Mouse (Mus musculus) liver, embryonic 13.5 days (tissue): ENCODE measurements at regions not wholly inside any gene's neighbourhood (a gene's known extent, or its start where the extent isn't known, plus 50 kb on each side); places are given as distances from the start of the nearest gene placed in this dataset.

Source experiments
- ATAC-seq: fragments of 200-750 bp; cut with Nextera tagmentation; 2 replicates; pipeline ENCODE4 v1.8.0; 2017; ENCODE audit warnings: low read depth, mild to moderate bottlenecking, moderate number of reproducible peaks, moderate library complexity
- DNase-seq: peaks from one replicate; pipeline ENCODE4 v3.0.0; 2022
- H3K27ac ChIP-seq: fragments of 300-500 bp; sonication (generic); 2 replicates; pipeline ENCODE4 v1.5.1; 2015; ENCODE audit warnings: moderate library complexity, mild to moderate bottlenecking, inconsistent platforms
- H3K27me3 ChIP-seq: fragments of 300-500 bp; sonication (generic); 2 replicates; pipeline ENCODE4 v1.6.1; 2015; ENCODE audit warnings: mild to moderate bottlenecking, inconsistent platforms
- H3K36me3 ChIP-seq: fragments of 300-500 bp; sonication (generic); 2 replicates; pipeline ENCODE4 v1.6.1; 2015; ENCODE audit warnings: mild to moderate bottlenecking, inconsistent platforms
- H3K4me1 ChIP-seq: fragments of 300-500 bp; sonication (generic); replicated peaks from 2 replicates; pipeline ENCODE4 v1.6.1; 2015; ENCODE audit warnings: inconsistent platforms
- H3K4me2 ChIP-seq: fragments of 300-500 bp; sonication (generic); 2 replicates; pipeline ENCODE4 v1.6.1; 2015; ENCODE audit warnings: inconsistent platforms, mild to moderate bottlenecking, moderate library complexity
- H3K4me3 ChIP-seq: fragments of 300-500 bp; sonication (generic); replicated peaks from 2 replicates; pipeline ENCODE4 v1.5.1; 2015; ENCODE audit warnings: mild to moderate bottlenecking, inconsistent platforms
- H3K9ac ChIP-seq: fragments of 300-500 bp; sonication (generic); 2 replicates; pipeline ENCODE4 v1.6.1; 2015; ENCODE audit warnings: mild to moderate bottlenecking, inconsistent platforms
- H3K9me3 ChIP-seq: fragments of 300-500 bp; sonication (generic); replicated peaks from 2 replicates; pipeline ENCODE4 v1.6.1; 2016; ENCODE audit warnings: inconsistent platforms
- WGBS: fragments of 180-500 bp; shearing (Covaris S2); methylation state at CpG from one replicate; pipeline ENCODE4 v1.1.7; 2015; ENCODE audit not compliant: insufficient replicate concordance; 5-methylcytosine and 5-hydroxymethylcytosine counted together

- Histone ChIP-seq H3K4me3 (no peak overlapping the region), H3K4me1 (no peaks in the 10 kb centered on the region), H3K27me3 (no peaks in the 10 kb centered on the region), H3K36me3 (no peaks in the 10 kb centered on the region), H3K9me3 (no peaks in the 10 kb centered on the region), H3K4me2 (no peak overlapping the region), H3K27ac (no peak overlapping the region), H3K9ac (no peak overlapping the region)
- DNase-seq (no peak), ATAC-seq (no peak)
- WGBS = 44% methylated on average over 11 of the region's 11 CpGs
These were observed 279.2 kb downstream of the Col12a1 start for GRCm38 (mm10) chr9:79439233-79439960.

GRCm38 (mm10) chr9:79455226-79455625 is 263.4 kb downstream of the Col12a1 start:
- H3K4me2 ChIP-seq = no peak overlapping the region
- DNase-seq = no peak
- no peak overlapping the region for H3K27ac ChIP-seq
- 59% methylated on average over 3 of the region's 3 CpGs for WGBS
- no peaks in the 10 kb centered on the region for H3K4me1 ChIP-seq
- no peak overlapping the region for H3K9ac ChIP-seq
- no peak for ATAC-seq
- no peak overlapping the region for H3K4me3 ChIP-seq
- H3K9me3 ChIP-seq = no peaks in the 10 kb centered on the region
- H3K36me3 ChIP-seq = no peaks in the 10 kb centered on the region
- H3K27me3 ChIP-seq = no peaks in the 10 kb centered on the region

- WGBS = 28% methylated on average over 1 of the region's 1 CpGs
- H3K9ac ChIP-seq = no peak overlapping the region
- H3K27me3 ChIP-seq = no peaks in the 10 kb centered on the region
- no peaks in the 10 kb centered on the region for H3K4me1 ChIP-seq
- H3K9me3 ChIP-seq = no peaks in the 10 kb centered on the region
- H3K36me3 ChIP-seq = no peaks in the 10 kb centered on the region
- H3K4me2 ChIP-seq = no peak overlapping the region
- ATAC-seq (no peak), DNase-seq (no peak)
- no peak overlapping the region for H3K4me3 ChIP-seq
- no peak overlapping the region for H3K27ac ChIP-seq
These were observed 239.5 kb downstream of the Col12a1 start for GRCm38 (mm10) chr9:79479118-79479517.

DNA sequence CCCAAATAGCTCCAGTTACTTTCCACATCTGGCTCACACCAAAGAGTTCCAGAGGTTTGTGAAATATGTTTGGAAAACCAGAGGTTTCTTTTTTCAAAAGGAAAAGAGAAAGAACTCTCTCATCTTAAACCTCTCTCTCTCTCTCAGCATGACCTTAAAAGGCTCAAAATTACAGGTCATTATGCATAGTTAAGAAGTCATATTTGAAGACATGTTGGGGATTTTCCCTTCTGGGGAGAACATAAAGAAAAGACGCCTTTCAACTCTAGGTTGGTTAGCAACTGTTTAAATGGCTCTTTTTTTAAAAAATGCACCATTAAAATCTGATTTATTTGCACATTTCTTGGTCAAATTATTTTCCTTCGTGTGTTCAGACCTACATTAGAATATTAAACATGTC is 218.4 kb downstream of the Col12a1 start:
- Histone ChIP-seq H3K27me3 (no peaks in the 10 kb centered on the region), H3K36me3 (no peaks in the 10 kb centered on the region), H3K9me3 (no peaks in the 10 kb centered on the region), H3K27ac (no peak overlapping the region), H3K4me3 (no peak overlapping the region), H3K4me2 (no peak overlapping the region), H3K9ac (no peak overlapping the region), H3K4me1 (no peaks in the 10 kb centered on the region)
- ATAC-seq (no peak), DNase-seq (no peak)
- WGBS = 35% methylated on average over 2 of the region's 2 CpGs

- Histone ChIP-seq H3K9ac (no peak overlapping the region), H3K27ac (no peak overlapping the region), H3K27me3 (no peaks in the 10 kb centered on the region), H3K4me1 (no peaks in the 10 kb centered on the region), H3K36me3 (no peaks in the 10 kb centered on the region), H3K9me3 (no peaks in the 10 kb centered on the region), H3K4me3 (no peak overlapping the region), H3K4me2 (no peak overlapping the region)
- ATAC-seq (no peak), DNase-seq (no peak)
These were observed 216.6 kb downstream of the Col12a1 start for GRCm38 (mm10) chr9:79502034-79502433.

DNA sequence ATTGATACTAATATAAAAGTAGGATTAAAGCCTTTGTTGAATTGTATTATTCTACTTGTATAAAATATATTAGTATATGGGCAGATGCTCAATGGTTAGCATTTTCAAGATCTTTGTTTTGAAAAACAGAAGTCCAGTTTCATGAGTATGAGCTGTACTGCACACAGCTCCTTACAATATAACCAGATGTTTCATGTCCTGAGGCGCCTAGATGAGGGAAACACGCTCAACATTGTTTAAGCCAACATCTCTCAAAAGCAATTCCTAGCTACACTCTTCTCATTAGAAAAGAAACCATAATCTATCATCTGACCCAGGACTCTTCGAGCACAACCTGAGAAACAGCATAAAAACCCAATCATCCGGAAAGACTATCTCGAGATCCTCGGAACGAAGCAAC is 202.2 kb downstream of the Col12a1 start:
- Histone ChIP-seq H3K36me3 (no peaks in the 10 kb centered on the region), H3K4me3 (no peak overlapping the region), H3K9me3 (no peaks in the 10 kb centered on the region), H3K4me2 (no peak overlapping the region), H3K27ac (no peak overlapping the region), H3K27me3 (no peaks in the 10 kb centered on the region), H3K4me1 (no peaks in the 10 kb centered on the region), H3K9ac (no peak overlapping the region)
- DNase-seq = no peak
- 68% methylated on average over 7 of the region's 7 CpGs for WGBS
- no peak for ATAC-seq

DNA sequence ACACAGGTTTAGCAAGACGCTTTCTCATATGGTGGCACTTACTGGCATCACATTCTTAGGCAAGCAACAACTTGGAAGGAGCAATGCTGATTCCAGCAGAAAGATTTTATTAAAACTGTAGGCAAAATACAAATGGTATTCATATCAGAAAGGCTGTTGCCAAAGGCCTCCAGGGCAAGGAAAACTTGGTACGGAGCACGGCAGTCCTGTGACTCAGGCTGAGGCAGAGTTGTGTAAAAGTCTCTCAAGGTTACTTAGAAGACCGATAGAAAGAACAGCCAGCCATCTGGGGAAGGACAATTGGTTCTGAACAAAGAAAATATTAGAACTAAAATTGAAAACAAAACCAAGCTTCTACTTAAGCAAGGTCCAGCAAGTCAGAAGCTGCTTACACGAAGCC is 201.2 kb downstream of the Col12a1 start:
- WGBS = 67% methylated on average over 5 of the region's 5 CpGs
- ATAC-seq = no peak

DNA sequence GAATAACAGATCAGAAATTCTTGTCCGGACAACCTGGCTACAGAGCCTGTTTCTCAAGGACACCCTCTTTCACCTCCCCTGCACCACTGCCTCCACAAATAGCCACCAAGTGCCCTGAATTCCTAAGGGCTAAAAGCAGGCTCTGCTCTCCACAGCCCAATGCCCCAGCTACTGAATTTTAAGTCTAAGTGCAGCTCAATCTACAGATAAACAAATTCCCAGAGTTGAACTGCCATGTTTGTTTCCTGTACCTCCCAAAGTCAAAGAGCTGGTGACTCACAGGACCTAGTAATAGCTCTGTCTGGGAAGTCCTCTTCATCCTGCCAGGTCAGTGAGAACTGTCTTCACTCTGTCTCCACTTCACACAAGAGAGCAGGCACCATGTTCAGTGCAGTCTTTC is 200.0 kb downstream of the Col12a1 start:
- H3K4me3 ChIP-seq = no peak overlapping the region
- H3K36me3 ChIP-seq = no peaks in the 10 kb centered on the region
- H3K4me2 ChIP-seq = no peak overlapping the region
- H3K9me3 ChIP-seq = no peaks in the 10 kb centered on the region
- H3K4me1 ChIP-seq = no peaks in the 10 kb centered on the region
- no peak for DNase-seq
- 71% methylated on average over 1 of the region's 1 CpGs for WGBS
- H3K27ac ChIP-seq = no peak overlapping the region
- no peak for ATAC-seq
- H3K9ac ChIP-seq = no peak overlapping the region
- no peaks in the 10 kb centered on the region for H3K27me3 ChIP-seq

More for the DNA sequence above, 201.2 kb downstream of the Col12a1 start:
- no peak for DNase-seq
- H3K36me3 ChIP-seq = no peaks in the 10 kb centered on the region
- no peak overlapping the region for H3K9ac ChIP-seq
- H3K9me3 ChIP-seq = no peaks in the 10 kb centered on the region
- no peak overlapping the region for H3K27ac ChIP-seq
- no peaks in the 10 kb centered on the region for H3K4me1 ChIP-seq
- no peak overlapping the region for H3K4me2 ChIP-seq
- no peaks in the 10 kb centered on the region for H3K27me3 ChIP-seq
- H3K4me3 ChIP-seq = no peak overlapping the region

- no peaks in the 10 kb centered on the region for H3K36me3 ChIP-seq
- ATAC-seq (no peak), DNase-seq (no peak)
- H3K4me3 ChIP-seq = no peak overlapping the region
- no peaks in the 10 kb centered on the region for H3K4me1 ChIP-seq
- H3K27me3 ChIP-seq = no peaks in the 10 kb centered on the region
- H3K27ac ChIP-seq = no peak overlapping the region
- no peak overlapping the region for H3K9ac ChIP-seq
- WGBS = 75% methylated on average over 2 of the region's 2 CpGs
- no peaks in the 10 kb centered on the region for H3K9me3 ChIP-seq
- H3K4me2 ChIP-seq = no peak overlapping the region
These were observed 198.1 kb downstream of the Col12a1 start for GRCm38 (mm10) chr9:79520498-79520897.

- H3K4me1 ChIP-seq = no peaks in the 10 kb centered on the region
- no peak for ATAC-seq
- H3K27ac ChIP-seq = no peak overlapping the region
- H3K9ac ChIP-seq = no peak overlapping the region
- H3K4me3 ChIP-seq = no peak overlapping the region
- H3K4me2 ChIP-seq = no peak overlapping the region
- H3K9me3 ChIP-seq = no peaks in the 10 kb centered on the region
- DNase-seq = no peak
- no peaks in the 10 kb centered on the region for H3K36me3 ChIP-seq
- 71% methylated on average over 4 of the region's 4 CpGs for WGBS
- no peaks in the 10 kb centered on the region for H3K27me3 ChIP-seq
These were observed 195.6 kb downstream of the Col12a1 start for GRCm38 (mm10) chr9:79523054-79523453.

DNA sequence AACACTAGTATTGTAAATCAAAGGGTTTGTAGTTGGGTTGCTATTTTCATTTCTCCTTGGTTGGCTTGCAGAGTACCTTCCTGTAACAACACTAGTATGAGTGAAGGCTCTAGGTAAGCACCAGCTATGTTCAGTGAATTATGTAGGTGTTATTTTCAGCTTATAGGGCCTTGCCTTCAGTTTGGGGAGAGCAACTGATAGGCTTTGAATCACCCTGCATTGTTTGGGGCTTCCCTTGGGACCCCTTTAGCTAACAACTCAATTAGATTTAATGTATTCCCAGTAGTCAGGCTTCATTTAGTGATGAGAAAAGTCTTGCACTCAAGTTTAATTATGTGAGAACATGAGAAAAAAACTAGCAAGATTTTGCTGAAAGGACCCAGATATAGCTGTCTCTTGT is 193.6 kb downstream of the Col12a1 start:
- H3K27me3 ChIP-seq = no peaks in the 10 kb centered on the region
- H3K27ac ChIP-seq = no peak overlapping the region
- DNase-seq (no peak), ATAC-seq (no peak)
- H3K4me2 ChIP-seq = no peak overlapping the region
- no peaks in the 10 kb centered on the region for H3K4me1 ChIP-seq
- no peak overlapping the region for H3K4me3 ChIP-seq
- H3K9me3 ChIP-seq = no peaks in the 10 kb centered on the region
- H3K36me3 ChIP-seq = no peaks in the 10 kb centered on the region
- H3K9ac ChIP-seq = no peak overlapping the region

DNA sequence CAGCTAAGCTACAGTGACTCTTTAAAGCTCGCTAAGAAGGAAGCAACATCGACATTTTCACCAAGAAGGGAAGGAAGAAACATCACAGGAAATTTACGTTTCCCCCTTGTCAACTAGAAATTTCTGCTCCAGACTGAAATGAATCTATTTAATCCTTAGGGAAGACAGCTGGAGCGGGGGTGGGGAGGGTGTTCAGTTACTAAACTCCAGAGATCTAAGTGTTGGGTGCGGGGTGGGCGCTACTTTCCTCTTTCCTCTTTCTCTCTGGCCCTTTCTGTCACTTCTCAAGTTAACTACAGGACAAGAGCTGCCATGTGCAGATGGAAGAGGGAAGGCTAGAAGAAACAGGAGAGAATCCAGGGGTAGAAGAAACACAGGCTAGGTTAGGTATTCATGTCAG is 192.2 kb downstream of the Col12a1 start:
- Histone ChIP-seq H3K4me1 (no peaks in the 10 kb centered on the region), H3K27me3 (no peaks in the 10 kb centered on the region), H3K4me3 (no peak overlapping the region), H3K9me3 (no peaks in the 10 kb centered on the region), H3K36me3 (no peaks in the 10 kb centered on the region), H3K27ac (no peak overlapping the region), H3K4me2 (no peak overlapping the region), H3K9ac (no peak overlapping the region)
- 45% methylated on average over 6 of the region's 6 CpGs for WGBS
- ATAC-seq (no peak), DNase-seq (no peak)
